Mouse (Mus musculus) G1E (cell line): ENCODE measurements around the gene Adam10.

Experiments used
- CTCF ChIP-seq: IDR thresholded peaks from 2 replicates; pipeline ENCODE4 v1.5.1; 2012; ENCODE audit warnings: low read depth, low read length, inconsistent platforms, mixed read lengths
- GATA1 ChIP-seq: IDR thresholded peaks from 2 replicates; pipeline ENCODE4 v1.6.1; 2012; ENCODE audit warnings: borderline replicate concordance, low read length, inconsistent platforms, mixed read lengths
- GATA2 ChIP-seq: IDR thresholded peaks from 2 replicates; pipeline ENCODE4 v1.6.1; 2012; ENCODE audit warnings: low read depth, low read length, inconsistent platforms, borderline replicate concordance
- POLR2AphosphoS5 ChIP-seq: IDR thresholded peaks from 2 replicates; pipeline ENCODE4 v1.6.1; 2012; ENCODE audit warnings: low read depth, low read length, inconsistent platforms; ENCODE audit not compliant: insufficient replicate concordance
- TAL1 ChIP-seq: conservative IDR thresholded peaks from 2 replicates; pipeline ENCODE4 v1.6.1; 2012; ENCODE audit warnings: low read depth, low read length, inconsistent platforms, mixed read lengths

GRCm38 (mm10) chr9:70675961-70676360 is 2.8 kb upstream of the Adam10 start:
- TF ChIP-seq CTCF (no peak), GATA1 (no peak), TAL1 (no peak), POLR2AphosphoS5 (no peak), GATA2 (no peak)
